Mouse (Mus musculus): Measurements from ENCODE around the gene Grb10.

The Grb10 gene

GRCm38 (mm10) chr11:11947857-11948256, 90.6 kb downstream of the Grb10 start:
- DNase-seq (ENCODE audit: low spot score in 2 of 2), result no peak

- no peak for DNase-seq (ENCODE audit: low spot score in 2 of 2)
Observed at GRCm38 (mm10) chr11:11945766-11946165, 92.7 kb downstream of the Grb10 start.

- DNase-seq (ENCODE audit: low spot score in 2 of 2), result no peak
Observed at GRCm38 (mm10) chr11:11944814-11945213, 93.7 kb downstream of the Grb10 start.

GRCm38 (mm10) chr11:11944082-11944349, 94.5 kb downstream of the Grb10 start:
- DNase-seq (ENCODE audit: low spot score in 2 of 2), result no peak

- no peak for DNase-seq (ENCODE audit: low spot score in 2 of 2)
Observed at GRCm38 (mm10) chr11:11943240-11944081, 95.0 kb downstream of the Grb10 start.

- DNase-seq (ENCODE audit: low spot score in 2 of 2), result no peak
Observed at GRCm38 (mm10) chr11:11942320-11943217, 95.9 kb downstream of the Grb10 start.

GRCm38 (mm10) chr11:11940833-11941681, 97.4 kb downstream of the Grb10 start:
- no peak for DNase-seq (ENCODE audit: low spot score in 2 of 2)

GRCm38 (mm10) chr11:11939611-11940010, 98.9 kb downstream of the Grb10 start:
- no peak for DNase-seq (ENCODE audit: low spot score in 2 of 2)

- DNase-seq (ENCODE audit: low spot score in 2 of 2), result no peak
Observed at GRCm38 (mm10) chr11:11938591-11938990, 99.9 kb downstream of the Grb10 start.

GRCm38 (mm10) chr11:11937340-11938030, 101.0 kb downstream of the Grb10 start:
- DNase-seq (ENCODE audit: low spot score in 2 of 2), result no peak

GRCm38 (mm10) chr11:11934808-11935207, 103.7 kb downstream of the Grb10 start:
- DNase-seq (ENCODE audit: low spot score in 2 of 2), result no peak

GRCm38 (mm10) chr11:11932102-11932789, 106.2 kb downstream of the Grb10 start:
- no peak for DNase-seq (ENCODE audit: low spot score in 2 of 2)

- DNase-seq (ENCODE audit: low spot score in 2 of 2), result no peak
Observed at GRCm38 (mm10) chr11:11931688-11932087, 106.8 kb downstream of the Grb10 start.

- DNase-seq (ENCODE audit: low spot score in 2 of 2), result no peak
Observed at GRCm38 (mm10) chr11:11930527-11930926, 108.0 kb downstream of the Grb10 start.

- DNase-seq (ENCODE audit: low spot score in 2 of 2), result no peak
Observed at GRCm38 (mm10) chr11:11929059-11929458, 109.4 kb downstream of the Grb10 start.

- no peak for DNase-seq (ENCODE audit: low spot score in 2 of 2)
Observed at GRCm38 (mm10) chr11:11928586-11928985, 109.9 kb downstream of the Grb10 start.

- no peak for DNase-seq (ENCODE audit: low spot score in 2 of 2)
Observed at GRCm38 (mm10) chr11:11923900-11924299, 114.6 kb downstream of the Grb10 start.

GRCm38 (mm10) chr11:11923345-11923744, 115.1 kb downstream of the Grb10 start:
- DNase-seq (ENCODE audit: low spot score in 2 of 2), result no peak

GRCm38 (mm10) chr11:11922106-11922505, 116.4 kb downstream of the Grb10 start:
- DNase-seq (ENCODE audit: low spot score in 2 of 2), result no peak

GRCm38 (mm10) chr11:11907703-11908413, 130.6 kb downstream of the Grb10 start:
- peak in 1 of 2 experiments; percentile 16 for DNase-seq (ENCODE audit: low spot score in 2 of 2)

Measured in frontal cortex, postnatal 36 days (tissue).